Mouse (Mus musculus) brain, embryonic 14.5 days (tissue): ENCODE measurements at regions not wholly inside any gene's neighbourhood (a gene's known extent, or its start where the extent isn't known, plus 50 kb on each side); places are given as distances from the start of the nearest gene placed in this dataset.

ENCODE experiments used
- CTCF ChIP-seq: fragments of 200-500 bp; IDR thresholded peaks from 2 replicates; pipeline ENCODE4 v1.5.1; 2012; ENCODE audit warnings: inconsistent platforms, mild to moderate bottlenecking, moderate library complexity, borderline replicate concordance; ENCODE audit not compliant: insufficient read depth, insufficient read length; ENCODE audit errors: extremely low read depth
- POLR2A ChIP-seq: fragments of 200-500 bp; IDR thresholded peaks from 2 replicates; pipeline ENCODE4 v1.6.1; 2012; ENCODE audit warnings: mild to moderate bottlenecking, inconsistent platforms, borderline replicate concordance; ENCODE audit not compliant: poor library complexity, insufficient read depth, insufficient read length, severe bottlenecking; ENCODE audit errors: extremely low read depth

GRCm38 (mm10) chr7:62208529-62208928 is 137.8 kb upstream of the Ndn start:
- TF ChIP-seq POLR2A, result no peak
- no peak for TF ChIP-seq CTCF
